Mouse (Mus musculus): ENCODE measurements around the gene Prim1.

DNA sequence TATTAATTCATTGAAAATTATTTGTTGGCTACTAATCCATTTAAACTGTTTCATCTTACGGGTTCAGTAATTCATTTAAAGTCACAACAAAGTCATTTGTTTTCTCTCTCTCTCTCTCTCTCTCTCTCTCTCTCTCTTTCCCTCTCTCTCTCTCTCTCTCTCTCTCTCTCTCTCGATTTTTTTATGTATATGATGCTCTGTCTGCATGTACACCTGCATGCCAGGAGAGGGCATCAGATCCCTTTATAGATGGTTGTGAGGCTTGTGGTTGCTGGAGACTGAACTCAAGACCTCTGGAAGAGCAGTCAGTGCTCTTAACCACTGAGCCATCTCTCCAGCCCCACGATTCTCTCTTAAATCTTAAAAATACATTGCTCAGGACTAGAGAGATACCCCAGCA is 43.8 kb upstream of the Prim1 start:
- TF ChIP-seq CTCF (IDR thresholded peaks at IDR 0.05; ENCODE audit: low read depth) (peak; percentile 18; the same call in 1 of the 2 replicates), EP300 (IDR thresholded peaks at IDR 0.05; ENCODE audit: low read depth) (no peak)

Data from liver, embryonic 14.5 days (tissue).